Mouse (Mus musculus) liver, embryonic 14.5 days (tissue): Measurements from ENCODE around the gene Cacna1d. TPM values are rescaled to one million over a fixed set of nuclear protein-coding genes. Genes with fewer than 3 reads are reported as not detected.

Experiments used
- ATAC-seq: fragments of 200-750 bp; cut with Nextera tagmentation; 2 replicates; pipeline ENCODE4 v1.8.0; 2017; ENCODE audit warnings: moderate number of reproducible peaks, mild to moderate bottlenecking, moderate library complexity; ENCODE audit not compliant: insufficient read depth
- DNase-seq, 3 experiments: peaks; one replicate each; pipeline ENCODE4 v3.0.0-alpha.2; 2012 to 2013; ENCODE audit warnings: low read depth in 3 of 3, low spot score in 3 of 3
- H3K27ac ChIP-seq: fragments of 300-500 bp; sonication (generic); 2 replicates; pipeline ENCODE4 v1.5.1; 2014; ENCODE audit warnings: moderate library complexity, mild to moderate bottlenecking, control low read depth, inconsistent platforms
- H3K27me3 ChIP-seq: fragments of 300-500 bp; sonication (generic); 2 replicates; pipeline ENCODE4 v1.6.1; 2014; ENCODE audit warnings: mild to moderate bottlenecking, low read length, moderate library complexity; ENCODE audit not compliant: control insufficient read depth, insufficient read depth
- H3K36me3 ChIP-seq: fragments of 300-500 bp; sonication (generic); replicated peaks from 2 replicates; pipeline ENCODE4 v1.6.1; 2014; ENCODE audit warnings: low read depth; ENCODE audit not compliant: control insufficient read depth, insufficient read depth
- H3K4me1 ChIP-seq, 2 experiments: fragments of 200-500 bp in 1 of 2; fragments of 300-500 bp in 1 of 2; sonication (generic) in 1 of 2; replicated peaks; 2 replicates each; pipeline ENCODE4 v1.6.1; 2012 to 2014; ENCODE audit warnings: antibody characterized with exemption in 1 of 2, inconsistent platforms in 1 of 2, low read length in 1 of 2; ENCODE audit not compliant: control insufficient read depth in 2 of 2, insufficient read depth in 2 of 2
- H3K4me2 ChIP-seq: fragments of 300-500 bp; sonication (generic); 2 replicates; pipeline ENCODE4 v1.6.1; 2014; ENCODE audit warnings: low read depth, mild to moderate bottlenecking, control low read depth, moderate library complexity
- H3K4me3 ChIP-seq, 2 experiments: fragments of 200-500 bp in 1 of 2; fragments of 300-500 bp in 1 of 2; sonication (generic) in 1 of 2; 2 replicates each; pipeline ENCODE4 v1.5.1; 2012 to 2014; ENCODE audit warnings: low read depth in 2 of 2, low read length in 2 of 2, mild to moderate bottlenecking in 2 of 2, control low read depth in 1 of 2, inconsistent platforms in 1 of 2, moderate library complexity in 1 of 2; ENCODE audit not compliant: insufficient read depth in 1 of 2
- H3K9ac ChIP-seq: fragments of 300-500 bp; sonication (generic); replicated peaks from 2 replicates; pipeline ENCODE4 v1.6.1; 2014; ENCODE audit warnings: mild to moderate bottlenecking, control low read depth, moderate library complexity
- H3K9me3 ChIP-seq: fragments of 300-500 bp; sonication (generic); 2 replicates; pipeline ENCODE4 v1.6.1; 2016; ENCODE audit warnings: low read length, mixed read lengths; ENCODE audit not compliant: control insufficient read depth
- CTCF ChIP-seq: IDR thresholded peaks from 2 replicates; pipeline ENCODE4 v1.5.1; 2016; ENCODE audit warnings: antibody characterized with exemption, low read depth, control low read depth
- EP300 ChIP-seq: IDR thresholded peaks from 2 replicates; pipeline ENCODE4 v1.6.1; 2016; ENCODE audit warnings: antibody characterized with exemption, low read depth
- WGBS: fragments of 180-500 bp; shearing (Covaris S2); extraction: QIAGEN DNeasy Blood & Tissue Kit; methylation state at CpG from one replicate; pipeline ENCODE4 v1.1.7; 2014; ENCODE audit not compliant: insufficient replicate concordance; 5-methylcytosine and 5-hydroxymethylcytosine counted together
- polyA plus RNA-seq, 2 experiments: library from polyadenylated mRNA; depleted of rRNA in 1 of 2; stranded (reverse) in 1 of 2; unstranded in 1 of 2; fragments of >200 nt; fragmentation: Nextera tagmentation in 1 of 2; extraction: Ambion mirVana in 1 of 2; gene quantifications; 2 replicates each; pipeline versions ENCODE4 v1.2.1 to v1.2.3; 2012 to 2014

The Cacna1d gene
- polyA plus RNA-seq, 2 experiments: 0.17 TPM

DNA sequence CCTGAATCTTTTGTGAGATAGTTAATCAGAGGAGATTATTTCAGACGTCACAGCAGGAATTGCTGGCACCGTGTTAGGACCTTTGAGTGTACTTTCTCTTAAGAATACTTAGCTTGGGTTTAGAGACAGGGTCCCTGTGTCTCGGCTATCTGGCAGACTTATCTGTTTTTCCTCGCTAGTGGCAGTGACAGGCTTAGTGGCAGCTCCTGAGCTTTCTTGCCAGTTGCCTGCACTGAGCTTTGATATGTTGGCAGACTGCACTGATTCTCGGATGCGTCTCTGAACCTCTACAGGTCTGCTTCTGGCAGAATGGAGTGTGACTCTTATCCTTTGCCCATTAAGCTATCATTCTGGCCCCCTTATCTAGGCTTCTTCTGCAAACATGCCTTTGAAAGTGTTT lies 3.7 kb upstream of the Cacna1d start:
- WGBS: 55% methylated on average over 6 of the region's 6 CpGs
- H3K4me2 ChIP-seq: no peak overlapping the region
- no peak overlapping the region for H3K4me3 ChIP-seq
- DNase-seq: no peak
- TF ChIP-seq EP300: no peak
- TF ChIP-seq CTCF: no peak
- H3K9me3 ChIP-seq: no peaks in the 10 kb centered on the region
- H3K36me3 ChIP-seq: peaks cover 7% of the 10 kb centered on the region
- no peak overlapping the region for H3K27ac ChIP-seq
- ATAC-seq: no peak
- H3K27me3 ChIP-seq: no peaks in the 10 kb centered on the region
- no peak overlapping the region for H3K9ac ChIP-seq
- H3K4me1 ChIP-seq: peaks cover 0 to 2% of the 10 kb centered on the region in 2 experiments; a peak in 1 of 4 replicates

- DNase-seq: no peak
- peaks cover 0 to 2% of the 10 kb centered on the region in 2 experiments; a peak in 1 of 4 replicates for H3K4me1 ChIP-seq
- peaks cover 7% of the 10 kb centered on the region for H3K36me3 ChIP-seq
These were observed 2.0 kb upstream of the Cacna1d start for GRCm38 (mm10) chr14:30493276-30493675.

DNA sequence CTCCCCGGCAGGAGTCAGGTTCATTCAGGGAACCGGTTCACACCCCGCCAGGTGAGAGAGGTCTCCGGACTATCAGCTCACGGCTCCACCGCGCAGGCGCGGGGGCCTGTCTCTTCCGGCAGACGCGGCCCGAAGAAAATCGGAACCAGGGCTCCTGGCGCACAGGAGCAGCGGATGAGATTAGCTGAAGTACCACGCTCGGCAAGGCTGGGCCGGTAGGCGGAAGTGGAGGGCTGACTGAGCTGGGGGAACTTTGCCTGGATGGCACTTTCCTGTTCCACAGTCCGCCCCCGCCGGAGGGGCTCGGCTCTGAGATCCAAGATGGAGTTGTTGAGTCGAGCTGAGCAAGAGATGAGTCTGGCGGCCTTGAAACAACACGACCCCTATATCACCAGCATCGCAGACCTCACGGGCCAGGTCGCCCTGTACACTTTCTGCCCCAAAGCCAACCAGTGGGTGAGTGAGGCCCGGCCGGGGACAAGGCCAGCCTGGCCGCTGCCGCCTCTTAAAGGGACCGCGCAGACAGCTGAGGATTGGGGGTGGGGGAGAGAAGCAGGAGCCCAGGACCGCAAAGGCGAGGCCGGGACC lies 11.8 kb downstream of the Cacna1d start, which contains the start of gene Dcp1a:
Dcp1a (plus strand) TSS at position 175 of the 588 bp plus-strand sequence.
- Histone ChIP-seq H3K4me2 (peak within 1 kb of the TSS; percentile 67), H3K4me3 (peak within 1 kb of the TSS; percentile 85 to 99), H3K27me3 (no peaks in the 10 kb centered on the region), H3K4me1 (peaks cover 2 to 5% of the 10 kb centered on the region in 2 experiments; a peak in 1 of 4 replicates), H3K36me3 (no peaks in the 10 kb centered on the region; the same call in 1 of the 2 replicates), H3K9me3 (no peaks in the 10 kb centered on the region), H3K27ac (peak within 1 kb of the TSS; percentile 66), H3K9ac (peak within 1 kb of the TSS; percentile 98)
- peak; percentile 89 to 90 (median 90) for DNase-seq
- TF ChIP-seq EP300 (no peak; the same call in 1 of the 2 replicates), CTCF (peak; percentile 56)
- under 1% methylated on average over 39 of the region's 39 CpGs for WGBS
- ATAC-seq: peak; percentile 99

More at GRCm38 (mm10) chr14:30493276-30493675, 2.0 kb upstream of the Cacna1d start:
- ATAC-seq: no peak
- no peak for TF ChIP-seq EP300
- TF ChIP-seq CTCF: no peak
- Histone ChIP-seq H3K4me3 (no peak overlapping the region), H3K9ac (no peak overlapping the region), H3K27ac (no peak overlapping the region), H3K9me3 (no peaks in the 10 kb centered on the region), H3K27me3 (no peaks in the 10 kb centered on the region), H3K4me2 (no peak overlapping the region)
- WGBS: 32% methylated on average over 1 of the region's 1 CpGs

DNA sequence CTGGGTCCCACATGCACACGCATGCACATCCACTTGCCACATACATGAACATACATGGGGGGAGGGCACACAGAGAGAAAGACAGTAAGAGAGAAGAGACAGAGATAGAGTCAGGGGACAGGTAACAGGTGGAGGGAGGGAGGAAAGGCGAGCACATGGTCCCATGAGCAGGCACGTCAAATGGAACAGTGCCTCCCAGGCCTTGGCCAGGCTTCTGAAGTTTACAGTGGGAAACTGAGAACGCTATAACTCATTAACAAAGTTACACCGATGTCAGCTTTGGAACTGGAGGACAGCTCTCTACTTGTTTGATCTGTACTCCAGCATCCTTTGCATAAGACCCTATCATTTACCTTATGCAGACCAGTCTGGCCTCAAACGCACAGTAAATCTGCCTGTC lies 16.8 kb downstream of the Cacna1d start:
- no peaks in the 10 kb centered on the region for H3K36me3 ChIP-seq
- no peak overlapping the region for H3K4me2 ChIP-seq
- DNase-seq: no peak
- H3K9ac ChIP-seq: no peak overlapping the region
- no peak for ATAC-seq
- H3K4me3 ChIP-seq: no peak overlapping the region
- no peak overlapping the region for H3K27ac ChIP-seq
- no peaks in the 10 kb centered on the region for H3K4me1 ChIP-seq
- H3K27me3 ChIP-seq: no peaks in the 10 kb centered on the region
- 64% methylated on average over 6 of the region's 6 CpGs for WGBS
- TF ChIP-seq EP300 (no peak), CTCF (no peak)
- no peaks in the 10 kb centered on the region for H3K9me3 ChIP-seq

GRCm38 (mm10) chr14:30473605-30474004 lies 17.6 kb downstream of the Cacna1d start:
- H3K9ac ChIP-seq: no peak overlapping the region
- H3K4me3 ChIP-seq: no peak overlapping the region
- ATAC-seq: no peak
- H3K27me3 ChIP-seq: no peaks in the 10 kb centered on the region
- DNase-seq: no peak
- no peak overlapping the region for H3K4me2 ChIP-seq
- TF ChIP-seq CTCF (no peak), EP300 (no peak)
- no peaks in the 10 kb centered on the region for H3K36me3 ChIP-seq
- WGBS: 57% methylated on average over 5 of the region's 5 CpGs
- H3K4me1 ChIP-seq: no peaks in the 10 kb centered on the region
- no peak overlapping the region for H3K27ac ChIP-seq
- H3K9me3 ChIP-seq: no peaks in the 10 kb centered on the region
